Mouse (Mus musculus): ENCODE results near the gene Gapdh.
"Not testable (repeated sequence)": the region's sequence is repeated elsewhere in the genome, so short reads cannot be mapped to it uniquely, and the experiment has no call there.

Gapdh gene

DNA sequence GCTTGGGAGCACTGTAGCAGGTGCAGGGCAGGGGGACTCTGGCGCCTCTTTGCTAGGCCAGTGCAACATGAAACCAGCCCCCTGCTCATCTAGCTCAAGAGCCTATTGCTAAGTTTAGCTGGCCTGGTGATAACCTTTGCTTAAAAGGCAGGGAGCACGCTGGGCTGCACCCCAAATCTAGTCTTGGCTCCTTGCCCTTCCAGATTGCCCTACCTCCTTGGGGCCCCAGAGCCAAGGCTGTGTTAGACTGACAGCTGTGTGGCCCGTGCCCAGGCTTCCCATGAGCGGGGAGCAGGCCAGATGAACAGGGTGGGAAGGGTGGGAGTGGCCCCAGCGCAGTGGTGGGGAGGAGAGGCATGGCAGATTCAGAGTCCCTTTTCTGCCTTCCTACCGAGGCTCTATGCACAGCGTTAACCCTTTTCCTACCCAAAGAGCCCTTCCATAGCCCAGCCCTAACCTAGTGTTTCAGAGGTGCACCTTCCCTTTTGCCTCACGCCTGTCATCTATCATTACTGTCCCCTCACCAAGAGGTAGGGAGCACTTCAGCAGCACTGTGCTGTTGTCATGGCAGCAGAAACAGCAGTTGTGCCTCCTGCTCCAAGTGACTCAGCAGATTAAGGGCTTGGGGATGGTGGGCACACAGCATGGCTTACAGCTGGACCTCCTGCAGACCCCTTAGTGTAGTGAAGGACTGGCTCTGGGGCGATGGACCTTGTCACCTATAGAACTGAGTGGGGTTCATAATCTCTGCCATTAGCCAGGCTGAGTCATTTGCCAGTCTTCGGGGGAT lies 789 bp upstream of the Gapdh start:
- DNase-seq (ENCODE audit: low read depth) = no peak

DNA sequence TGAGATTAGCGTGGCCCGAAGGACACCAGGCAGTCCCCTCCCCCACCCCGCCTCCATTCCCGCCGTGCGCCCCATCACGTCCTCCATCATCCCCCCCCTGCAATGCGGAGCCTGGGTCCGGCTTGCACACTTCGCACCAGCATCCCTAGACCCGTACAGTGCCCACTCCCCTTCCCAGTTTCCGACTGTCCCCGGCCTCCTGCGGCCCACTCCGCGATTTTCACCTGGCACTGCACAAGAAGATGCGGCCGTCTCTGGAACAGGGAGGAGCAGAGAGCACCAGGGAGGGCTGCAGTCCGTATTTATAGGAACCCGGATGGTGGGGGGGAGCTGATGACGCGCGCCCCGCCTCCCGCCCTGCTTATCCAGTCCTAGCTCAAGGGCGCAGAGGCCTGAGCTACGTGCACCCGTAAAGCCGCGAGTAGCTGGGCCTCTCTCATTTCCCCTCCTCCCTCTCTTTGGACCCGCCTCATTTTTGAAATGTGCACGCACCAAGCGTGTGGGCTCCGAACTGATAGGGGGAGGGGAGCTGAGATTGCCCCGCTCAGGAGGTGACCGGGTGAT lies 857 bp downstream of the Gapdh start:
- peak; percentile 87 for DNase-seq (ENCODE audit: low read depth)

DNA sequence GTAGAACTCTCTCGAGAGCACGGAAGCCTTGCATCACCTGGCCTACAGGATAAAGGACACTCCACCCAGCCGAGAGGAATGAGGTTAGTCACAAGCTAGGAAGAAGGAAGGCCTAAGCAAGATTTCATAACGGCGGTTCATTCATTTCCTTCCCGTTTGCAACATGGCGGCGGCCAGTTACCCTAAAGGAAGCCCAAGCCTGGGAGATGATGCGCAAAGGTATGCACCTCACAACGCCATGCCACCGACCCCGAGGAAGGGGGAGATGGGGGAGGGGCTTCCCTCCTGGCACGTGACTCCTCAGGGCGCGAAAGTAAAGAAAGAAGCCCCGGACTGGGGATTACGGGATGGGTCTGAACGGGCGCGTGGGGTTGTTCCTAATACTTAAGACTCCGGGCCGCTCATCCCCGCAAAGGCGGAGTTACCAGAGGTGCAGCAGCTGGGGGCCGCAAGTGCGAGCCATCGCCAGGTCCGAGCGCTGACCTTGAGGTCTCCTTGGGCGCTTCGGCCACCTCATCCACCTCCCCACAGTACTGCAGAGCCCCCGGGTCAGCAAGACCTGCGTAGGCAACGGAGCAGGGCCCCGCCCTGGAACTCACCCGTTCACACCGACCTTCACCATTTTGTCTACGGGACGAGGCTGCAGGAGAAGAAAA lies 1.5 kb downstream of the Gapdh start:
- no peak for DNase-seq (ENCODE audit: low read depth)

GRCm38 (mm10) chr6:125163801-125164657 lies 2.2 kb downstream of the Gapdh start:
- DNase-seq (ENCODE audit: low read depth) = no peak

DNA sequence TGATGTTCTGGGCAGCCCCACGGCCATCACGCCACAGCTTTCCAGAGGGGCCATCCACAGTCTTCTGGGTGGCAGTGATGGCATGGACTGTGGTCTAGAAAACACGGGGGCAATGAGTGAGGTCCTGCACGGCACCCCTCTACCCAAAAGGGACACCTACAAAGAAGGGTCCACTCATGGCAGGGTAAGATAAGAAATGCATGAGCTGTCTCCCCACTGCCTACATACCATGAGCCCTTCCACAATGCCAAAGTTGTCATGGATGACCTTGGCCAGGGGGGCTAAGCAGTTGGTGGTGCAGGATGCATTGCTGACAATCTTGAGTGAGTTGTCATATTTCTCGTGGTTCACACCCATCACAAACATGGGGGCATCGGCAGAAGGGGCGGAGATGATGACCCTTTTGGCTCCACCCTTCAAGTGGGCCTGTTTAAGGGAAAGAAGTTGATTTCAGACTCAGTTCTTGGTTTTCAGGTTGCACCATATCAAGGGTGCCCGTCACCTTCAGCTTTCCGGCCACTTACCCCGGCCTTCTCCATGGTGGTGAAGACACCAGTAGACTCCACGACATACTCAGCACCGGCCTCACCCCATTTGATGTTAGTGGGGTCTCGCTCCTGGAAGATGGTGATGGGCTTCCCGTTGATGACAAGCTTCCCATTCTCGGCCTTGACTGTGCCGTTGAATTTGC lies 3.5 kb downstream of the Gapdh start:
- DNase-seq (ENCODE audit: low read depth) = not testable (repeated sequence)

- not testable (repeated sequence) for DNase-seq (ENCODE audit: low read depth)
These were observed 4.3 kb downstream of the Gapdh start for GRCm38 (mm10) chr6:125161971-125162370.

- peak; percentile 79 for DNase-seq (ENCODE audit: low read depth)
These were observed 5.2 kb downstream of the Gapdh start for GRCm38 (mm10) chr6:125160854-125161760.

DNA sequence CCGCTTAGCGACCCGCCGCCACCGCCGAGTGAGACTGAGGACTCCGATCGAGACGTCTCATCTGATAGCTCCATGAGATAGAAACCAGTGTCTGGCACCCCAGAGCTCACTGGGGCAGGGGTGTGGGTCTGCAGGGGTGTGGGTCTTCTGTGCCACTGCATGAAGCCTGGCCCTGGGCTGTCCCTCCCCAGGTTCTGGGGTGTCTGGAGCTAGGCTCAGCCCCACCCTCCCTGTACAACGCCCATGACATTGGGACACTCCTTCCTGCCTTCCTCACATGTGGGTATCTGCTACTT lies 5.8 kb downstream of the Gapdh start:
- no peak for DNase-seq (ENCODE audit: low read depth)

- no peak for DNase-seq (ENCODE audit: low read depth)
These were observed 6.3 kb downstream of the Gapdh start for GRCm38 (mm10) chr6:125159773-125160557.

DNA sequence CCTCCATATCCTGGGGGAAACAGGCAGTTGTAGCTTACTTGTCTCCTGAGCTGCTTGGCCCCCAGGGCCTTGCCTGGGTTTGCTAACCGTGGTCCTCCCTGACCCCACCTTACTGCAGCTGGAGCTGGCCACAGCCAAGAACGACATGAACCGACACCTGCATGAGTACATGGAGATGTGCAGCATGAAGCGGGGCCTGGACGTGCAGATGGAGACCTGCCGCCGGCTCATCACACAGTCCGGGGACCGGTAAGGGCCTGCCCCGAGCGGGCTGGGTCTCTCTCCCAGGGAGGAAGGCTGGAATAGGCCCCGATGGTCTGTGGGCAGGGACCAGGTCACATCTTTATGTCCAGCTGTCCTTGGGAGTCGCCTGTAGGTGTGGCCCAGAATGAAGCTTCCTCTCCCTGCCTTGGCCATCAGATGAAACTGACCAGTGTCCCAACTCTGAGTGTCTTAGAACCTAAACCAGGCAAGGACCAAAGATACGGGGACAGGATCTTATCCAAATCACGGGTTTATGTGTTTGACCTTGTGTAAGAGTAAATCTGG lies 7.2 kb downstream of the Gapdh start:
- no peak for DNase-seq (ENCODE audit: low read depth)

DNA sequence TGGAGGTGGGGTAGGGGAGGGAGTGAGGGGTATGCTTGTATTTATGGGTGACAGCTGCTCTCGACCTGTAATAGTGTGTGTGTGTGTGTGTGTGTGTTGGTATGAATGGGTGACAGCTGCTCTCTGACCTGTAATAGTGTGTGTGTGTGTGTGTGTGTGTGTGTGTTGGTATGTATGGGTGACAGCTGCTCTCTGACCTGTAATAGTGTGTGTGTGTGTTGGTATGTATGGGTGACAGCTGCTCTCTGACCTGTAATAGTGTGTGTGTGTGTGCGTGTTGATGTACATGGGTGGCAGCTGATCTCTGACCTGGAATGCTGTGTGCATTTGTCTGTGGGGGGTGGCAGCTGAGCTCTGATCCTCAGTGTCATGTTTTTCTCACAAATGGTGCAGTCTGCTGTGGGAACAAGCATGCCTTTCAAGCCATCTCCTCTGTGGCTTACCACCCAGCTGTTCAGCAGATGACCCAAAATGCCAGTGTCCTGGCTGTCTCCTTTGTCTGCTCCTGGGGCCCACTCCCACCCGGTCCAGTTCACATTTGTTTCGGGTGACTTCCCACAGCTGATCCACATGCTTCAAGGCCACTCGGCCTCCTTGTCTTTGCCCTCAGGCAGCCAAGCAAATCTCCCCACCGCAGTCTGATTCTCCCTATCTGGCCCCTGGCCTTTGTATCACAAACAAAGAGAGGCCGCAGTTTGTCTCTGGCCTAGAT lies 9.2 kb downstream of the Gapdh start:
- DNase-seq (ENCODE audit: low read depth) = no peak

- DNase-seq (ENCODE audit: low read depth) = no peak
These were observed 9.8 kb downstream of the Gapdh start for GRCm38 (mm10) chr6:125156491-125156890.

DNA sequence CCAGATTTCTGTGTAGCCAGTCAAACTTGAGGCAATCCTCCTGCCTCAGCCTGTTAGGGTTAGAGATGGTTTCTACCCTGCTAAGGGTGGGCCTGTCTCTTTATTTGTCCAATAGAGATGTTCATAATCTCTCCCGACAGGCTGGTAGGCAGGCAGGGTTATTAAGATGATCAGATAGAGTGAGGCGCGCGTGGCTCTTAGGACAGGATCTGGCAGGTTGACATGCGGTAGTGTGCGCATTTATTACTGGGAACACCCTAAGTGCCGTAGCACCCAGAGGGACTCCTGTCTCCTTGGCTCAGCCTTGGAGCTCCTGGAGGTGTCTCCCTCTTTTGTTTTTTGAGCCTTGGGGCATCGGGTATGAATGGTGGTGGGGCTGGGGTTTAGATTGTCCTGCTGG lies 11.0 kb downstream of the Gapdh start:
- no peak for DNase-seq (ENCODE audit: low read depth)

DNA sequence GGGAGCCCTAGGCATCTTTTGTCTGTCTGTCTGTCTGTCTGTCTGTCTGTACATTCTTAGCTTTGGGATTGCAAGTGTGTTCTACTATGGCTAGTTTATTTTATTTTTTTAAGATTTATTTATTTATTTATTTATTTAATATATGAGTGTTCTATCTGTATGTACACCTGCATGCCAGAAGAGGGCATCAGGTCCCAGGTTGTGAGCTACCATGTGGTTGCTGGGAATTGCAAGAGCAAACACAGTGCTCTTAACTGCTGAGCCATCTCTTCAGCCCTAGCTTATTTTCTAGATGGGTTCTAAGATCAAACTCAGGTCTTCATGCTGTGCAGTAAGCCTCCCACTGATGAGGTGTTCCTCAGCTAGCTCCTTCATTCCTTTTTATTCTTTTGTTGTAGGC lies 11.7 kb downstream of the Gapdh start:
- no peak for DNase-seq (ENCODE audit: low read depth)

- DNase-seq (ENCODE audit: low read depth) = no peak
These were observed 12.6 kb downstream of the Gapdh start for GRCm38 (mm10) chr6:125153682-125154081.

DNA sequence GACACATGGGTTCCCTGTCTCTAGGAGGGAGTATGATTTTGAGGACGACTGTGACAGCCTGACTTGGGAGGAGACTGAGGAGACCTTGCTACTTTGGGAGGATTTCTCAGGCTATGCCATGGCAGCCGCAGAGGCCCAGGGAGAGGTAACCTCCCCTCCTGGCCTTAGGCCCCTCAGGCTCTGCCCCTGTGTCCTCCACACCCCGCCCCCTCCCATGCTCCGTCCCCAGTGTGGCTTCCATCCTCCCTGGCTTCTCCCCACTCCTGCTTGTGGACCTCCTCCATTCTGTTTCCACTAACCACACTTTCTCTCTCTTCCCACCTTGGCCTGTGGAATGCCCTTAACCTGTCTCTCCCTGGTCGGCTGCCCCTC lies 13.3 kb downstream of the Gapdh start:
- no peak for DNase-seq (ENCODE audit: low read depth)

- no peak for DNase-seq (ENCODE audit: low read depth)
These were observed 13.9 kb downstream of the Gapdh start for GRCm38 (mm10) chr6:125152212-125153017.

DNA sequence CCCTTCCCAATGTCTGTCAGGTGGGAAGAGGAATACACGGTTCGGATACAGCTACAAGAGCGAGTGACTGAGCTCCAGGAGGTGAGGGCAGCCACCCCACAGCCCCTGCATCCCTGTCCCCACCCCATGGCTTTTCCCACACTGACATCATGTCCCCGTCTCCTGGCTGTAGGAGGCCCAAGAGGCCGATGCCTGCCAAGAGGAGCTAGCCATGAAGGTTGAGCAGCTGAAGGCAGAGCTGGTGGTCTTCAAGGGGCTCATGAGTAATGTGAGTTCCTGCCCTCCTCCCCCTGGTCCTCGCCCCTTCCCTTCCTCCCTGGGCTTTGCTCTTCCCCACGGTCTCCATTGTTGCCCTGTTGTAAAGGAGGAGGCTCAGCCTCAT lies 16.7 kb downstream of the Gapdh start:
- no peak for DNase-seq (ENCODE audit: low read depth)

Measured in fibroblast of lung, adult 2 months (primary cell).